Mouse (Mus musculus): ENCODE data around the gene Ndufs6.

DNA sequence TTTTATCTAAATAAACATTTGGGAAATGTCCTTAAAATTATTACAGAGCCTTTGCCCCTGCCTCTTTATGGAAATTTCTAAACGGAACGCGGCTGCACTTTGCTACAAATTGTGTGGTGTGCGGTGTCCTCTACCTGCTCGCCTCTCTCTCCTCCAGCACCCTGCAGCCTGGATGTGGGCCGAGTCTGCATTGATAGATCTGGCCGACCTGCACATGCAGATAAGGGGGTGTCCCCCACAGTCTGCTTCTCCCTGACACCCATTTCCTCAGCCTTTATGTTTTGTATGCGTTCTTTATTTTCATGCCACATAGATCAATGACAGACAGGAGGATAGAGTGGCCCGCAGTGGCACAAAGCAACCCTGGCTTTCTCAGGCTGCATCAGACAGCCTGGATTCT lies 49.3 kb upstream of the Ndufs6 start:
- no peak for TF ChIP-seq POLR2A (IDR thresholded peaks at IDR 0.05; ENCODE audit: extremely low read depth, insufficient read depth, low read length)
- no peak for TF ChIP-seq CTCF (IDR thresholded peaks at IDR 0.05; ENCODE audit: low read depth, low read length)

Data from liver, adult 2 months (tissue).